Mouse (Mus musculus): ENCODE data around the gene Apoc1.

DNA sequence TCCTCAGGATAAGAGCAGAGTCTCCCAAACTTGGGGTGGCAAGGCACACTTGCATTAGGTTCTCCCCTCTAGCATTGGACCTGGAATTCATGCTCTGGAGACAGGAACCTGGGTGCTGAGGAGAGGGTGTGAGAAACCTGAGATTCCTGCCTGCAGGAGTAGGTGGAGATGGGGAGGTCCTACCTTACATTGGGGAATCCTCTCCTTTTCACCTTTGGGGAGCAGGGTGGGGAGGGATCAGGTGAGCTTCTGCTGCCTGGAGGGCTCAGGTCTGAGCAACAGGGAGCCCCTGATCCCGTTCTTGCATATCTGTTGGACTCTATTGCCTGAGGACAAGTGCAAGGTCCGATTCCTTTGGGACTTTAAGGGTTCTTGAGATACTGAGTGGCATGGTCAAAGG lies 24.4 kb upstream of the Apoc1 start:
- TF ChIP-seq EP300 (IDR thresholded peaks at IDR 0.05; ENCODE audit: low read depth) (no peak), CTCF (IDR thresholded peaks at IDR 0.05; ENCODE audit: low read depth) (no peak)
